Mouse (Mus musculus) ES-E14 (cell line): ENCODE measurements around the gene Txlna.

Experiments used
- CHD2 ChIP-seq: IDR thresholded peaks from 2 replicates; pipeline ENCODE4 v1.6.1; 2014; ENCODE audit warnings: mild to moderate bottlenecking, low read depth, low read length, inconsistent platforms
- HCFC1 ChIP-seq: IDR thresholded peaks from 2 replicates; pipeline ENCODE4 v1.6.1; 2012; ENCODE audit warnings: low read length, inconsistent platforms, borderline replicate concordance; ENCODE audit not compliant: insufficient read depth
- ZC3H11A ChIP-seq: IDR thresholded peaks from 2 replicates; pipeline ENCODE4 v1.6.1; 2012; ENCODE audit warnings: low read depth, mild to moderate bottlenecking, inconsistent platforms, low read length, borderline replicate concordance
- ZNF384 ChIP-seq: IDR thresholded peaks from 2 replicates; pipeline ENCODE4 v1.6.1; 2012; ENCODE audit warnings: low read depth, low read length, inconsistent platforms

- TF ChIP-seq CHD2 (no peak), ZC3H11A (no peak), HCFC1 (no peak), ZNF384 (no peak)
These were observed 696 bp downstream of the Txlna start for GRCm38 (mm10) chr4:129640101-129640637.
